Mouse (Mus musculus) heart, embryonic 12.5 days (tissue): ENCODE data around the gene Bend4. TPM values are rescaled to one million over a fixed set of nuclear protein-coding genes. Genes with fewer than 3 reads are reported as not detected.

Experiments
- ATAC-seq: fragments of 200-750 bp; cut with Nextera tagmentation; 2 replicates; pipeline ENCODE4 v1.8.0; 2017; ENCODE audit warnings: moderate TSS enrichment, moderate library complexity; ENCODE audit not compliant: insufficient number of reproducible peaks, low FRiP score
- H3K27ac ChIP-seq: fragments of 300-500 bp; sonication (generic); 2 replicates; pipeline ENCODE4 v1.5.1; 2016; ENCODE audit warnings: mild to moderate bottlenecking, moderate library complexity; ENCODE audit not compliant: poor library complexity, severe bottlenecking
- H3K27me3 ChIP-seq: fragments of 300-500 bp; sonication (generic); replicated peaks from 2 replicates; pipeline ENCODE4 v1.6.1; 2016; ENCODE audit warnings: mild to moderate bottlenecking, moderate library complexity
- H3K36me3 ChIP-seq: fragments of 300-500 bp; sonication (generic); 2 replicates; pipeline ENCODE4 v1.6.1; 2016; ENCODE audit warnings: mild to moderate bottlenecking, moderate library complexity
- H3K4me1 ChIP-seq: fragments of 300-500 bp; sonication (generic); replicated peaks from 2 replicates; pipeline ENCODE4 v1.6.1; 2016; ENCODE audit warnings: mild to moderate bottlenecking
- H3K4me2 ChIP-seq: fragments of 300-500 bp; sonication (generic); 2 replicates; pipeline ENCODE4 v1.6.1; 2016; ENCODE audit warnings: mild to moderate bottlenecking, moderate library complexity
- H3K4me3 ChIP-seq: fragments of 300-500 bp; sonication (generic); 2 replicates; pipeline ENCODE4 v1.5.1; 2016; ENCODE audit warnings: mild to moderate bottlenecking
- H3K9ac ChIP-seq: fragments of 300-500 bp; sonication (generic); 2 replicates; pipeline ENCODE4 v1.6.1; 2016; ENCODE audit warnings: mild to moderate bottlenecking, moderate library complexity
- H3K9me3 ChIP-seq: fragments of 300-500 bp; sonication (generic); replicated peaks from 2 replicates; pipeline ENCODE4 v1.6.1; 2016; ENCODE audit warnings: mild to moderate bottlenecking, moderate library complexity
- WGBS: fragments of 180-500 bp; shearing (Covaris S2); methylation state at CpG from one replicate; pipeline ENCODE4 v1.1.7; 2016; 5-methylcytosine and 5-hydroxymethylcytosine counted together
- polyA plus RNA-seq: library from polyadenylated mRNA; unstranded; fragments of >200 nt; fragmentation: Nextera tagmentation; extraction: Ambion mirVana; gene quantifications from 2 replicates; pipeline ENCODE4 v1.2.1, GENCODE M21; 2016

The Bend4 gene
- polyA plus RNA-seq, 1 experiment from 2014 or later: 19.8 TPM

GRCm38 (mm10) chr5:67444217-67445050 lies 16.3 kb upstream of the Bend4 start:
- Histone ChIP-seq H3K36me3 (no peaks in the 10 kb centered on the region), H3K4me1 (peaks cover 27% of the 10 kb centered on the region), H3K4me2 (peak overlapping the region; percentile 65), H3K9ac (0 out of 2 replicates have a peak overlapping the region, but pooled peaks have one; percentile 3), H3K27me3 (no peaks in the 10 kb centered on the region), H3K4me3 (peak overlapping the region; percentile 30), H3K9me3 (no peaks in the 10 kb centered on the region), H3K27ac (no peak overlapping the region)
- WGBS: 10% methylated on average over 17 of the region's 17 CpGs
- ATAC-seq: no peak

- Histone ChIP-seq H3K4me1 (peaks cover 27% of the 10 kb centered on the region), H3K4me3 (no peak overlapping the region), H3K9ac (no peak overlapping the region), H3K9me3 (no peaks in the 10 kb centered on the region), H3K27ac (no peak overlapping the region), H3K27me3 (no peaks in the 10 kb centered on the region), H3K36me3 (no peaks in the 10 kb centered on the region), H3K4me2 (no peak overlapping the region)
- WGBS: 25% methylated on average over 6 of the region's 6 CpGs
- no peak for ATAC-seq
These were observed 14.8 kb upstream of the Bend4 start for GRCm38 (mm10) chr5:67442813-67443450.

GRCm38 (mm10) chr5:67440563-67440962 lies 12.5 kb upstream of the Bend4 start:
- Histone ChIP-seq H3K4me2 (no peak overlapping the region), H3K36me3 (no peaks in the 10 kb centered on the region), H3K9ac (no peak overlapping the region), H3K4me3 (no peak overlapping the region), H3K27me3 (no peaks in the 10 kb centered on the region), H3K9me3 (no peaks in the 10 kb centered on the region), H3K27ac (no peak overlapping the region), H3K4me1 (peaks cover 29% of the 10 kb centered on the region)
- WGBS: 77% methylated on average over 8 of the region's 8 CpGs
- ATAC-seq: no peak

- Histone ChIP-seq H3K4me1 (peaks cover 14% of the 10 kb centered on the region), H3K36me3 (no peaks in the 10 kb centered on the region), H3K4me2 (no peak overlapping the region), H3K4me3 (no peak overlapping the region), H3K9me3 (no peaks in the 10 kb centered on the region), H3K9ac (no peak overlapping the region), H3K27me3 (no peaks in the 10 kb centered on the region), H3K27ac (no peak overlapping the region)
- WGBS: 21% methylated on average over 2 of the region's 2 CpGs
- peak; percentile 71; the same call in 1 of the 2 replicates for ATAC-seq
These were observed 9.3 kb upstream of the Bend4 start for GRCm38 (mm10) chr5:67437403-67437802.

GRCm38 (mm10) chr5:67426478-67427442 lies 1.4 kb downstream of the Bend4 start:
- ATAC-seq: peak; percentile 49
- 2% methylated on average over 111 of the region's 121 CpGs for WGBS
- H3K9ac ChIP-seq: peak overlapping the region; percentile 89

GRCm38 (mm10) chr5:67426011-67426410 lies 2.1 kb downstream of the Bend4 start:
- ATAC-seq: no peak

More at GRCm38 (mm10) chr5:67426478-67427442, 1.4 kb downstream of the Bend4 start:
- Histone ChIP-seq H3K27ac (peak overlapping the region; percentile 86), H3K4me1 (peaks cover 15% of the 10 kb centered on the region), H3K36me3 (no peaks in the 10 kb centered on the region), H3K27me3 (no peaks in the 10 kb centered on the region), H3K4me3 (peak overlapping the region; percentile 84), H3K9me3 (no peaks in the 10 kb centered on the region), H3K4me2 (peak overlapping the region; percentile 82)

GRCm38 (mm10) chr5:67424636-67425035 lies 3.5 kb downstream of the Bend4 start:
- Histone ChIP-seq H3K4me3 (no peak overlapping the region), H3K4me1 (peaks cover 33% of the 10 kb centered on the region), H3K27ac (no peak overlapping the region), H3K27me3 (no peaks in the 10 kb centered on the region), H3K9me3 (no peaks in the 10 kb centered on the region), H3K4me2 (no peak overlapping the region), H3K9ac (no peak overlapping the region; the same call in 1 of the 2 replicates), H3K36me3 (no peaks in the 10 kb centered on the region)
- WGBS: 43% methylated on average over 3 of the region's 3 CpGs
- ATAC-seq: no peak

More at GRCm38 (mm10) chr5:67426011-67426410, 2.1 kb downstream of the Bend4 start:
- H3K4me3 ChIP-seq: peak overlapping the region; percentile 84
- peak overlapping the region; percentile 82 for H3K4me2 ChIP-seq
- H3K27me3 ChIP-seq: no peaks in the 10 kb centered on the region
- peak overlapping the region; percentile 89 for H3K9ac ChIP-seq
- H3K9me3 ChIP-seq: no peaks in the 10 kb centered on the region
- peak overlapping the region; percentile 86; the same call in 1 of the 2 replicates for H3K27ac ChIP-seq
- H3K36me3 ChIP-seq: no peaks in the 10 kb centered on the region
- H3K4me1 ChIP-seq: peaks cover 19% of the 10 kb centered on the region
- 13% methylated on average over 5 of the region's 5 CpGs for WGBS

GRCm38 (mm10) chr5:67423963-67424362 lies 4.1 kb downstream of the Bend4 start:
- Histone ChIP-seq H3K27me3 (no peaks in the 10 kb centered on the region), H3K4me3 (no peak overlapping the region), H3K9me3 (no peaks in the 10 kb centered on the region), H3K36me3 (no peaks in the 10 kb centered on the region), H3K4me2 (no peak overlapping the region), H3K9ac (no peak overlapping the region), H3K4me1 (peaks cover 40% of the 10 kb centered on the region), H3K27ac (no peak overlapping the region)
- 84% methylated on average over 2 of the region's 2 CpGs for WGBS
- ATAC-seq: no peak

GRCm38 (mm10) chr5:67423326-67423725 lies 4.8 kb downstream of the Bend4 start:
- Histone ChIP-seq H3K4me3 (no peak overlapping the region), H3K9ac (peak overlapping the region; percentile 50; the same call in 1 of the 2 replicates), H3K9me3 (no peaks in the 10 kb centered on the region), H3K4me1 (peaks cover 46% of the 10 kb centered on the region), H3K4me2 (peak overlapping the region; percentile 14; the same call in 1 of the 2 replicates), H3K27ac (no peak overlapping the region), H3K36me3 (no peaks in the 10 kb centered on the region), H3K27me3 (no peaks in the 10 kb centered on the region)
- ATAC-seq: no peak
- WGBS: 46% methylated on average over 9 of the region's 9 CpGs

GRCm38 (mm10) chr5:67419407-67419806 lies 8.7 kb downstream of the Bend4 start:
- H3K4me1 ChIP-seq: peaks cover 46% of the 10 kb centered on the region
- no peaks in the 10 kb centered on the region for H3K27me3 ChIP-seq
- no peaks in the 10 kb centered on the region for H3K9me3 ChIP-seq
- no peak overlapping the region for H3K4me3 ChIP-seq
- no peak for ATAC-seq
- H3K9ac ChIP-seq: no peak overlapping the region
- 67% methylated on average over 4 of the region's 4 CpGs for WGBS
- H3K27ac ChIP-seq: peak overlapping the region; percentile 69; the same call in 1 of the 2 replicates
- peaks cover 28% of the 10 kb centered on the region for H3K36me3 ChIP-seq
- H3K4me2 ChIP-seq: no peak overlapping the region
